ENCODE assay signal across 20 mouse cellular contexts in genomic region chr15:78957021-78957420, GRCm38 (mm10). TPM values are rescaled to one million over a fixed set of nuclear protein-coding genes. Genes with fewer than 3 reads are reported as not detected.
A peak's percentile ranks its signal among the peaks of the same experiment; 100 is the strongest.
DNase-seq lines count a peak whose midpoint lies in the region; ATAC-seq and TF ChIP-seq lines count a peak whose summit lies in the region.
"Had no signal": no experiment of that assay in that cellular context is flagged by ENCODE, and none has a peak within 500 bp of the region (broad histone marks: within the 10 kb centered on the region; RNA-seq: fewer than 3 reads in every experiment).

No protein-coding gene starts in this region.

- no peak for TF ChIP-seq EP300 in ES-Bruce4 (IDR thresholded peaks at IDR 0.05; ENCODE audit: insufficient read depth, low read depth, low read length)

- H3K9me3 ChIP-seq in forebrain, embryonic 10.5 days: no peaks in the 10 kb centered on the region
- H3K9me3 ChIP-seq in forebrain, embryonic 11.5 days (ENCODE audit: control insufficient read depth, low read length): no peaks in the 10 kb centered on the region
- no peaks in the 10 kb centered on the region for H3K9me3 ChIP-seq in kidney, embryonic 15.5 days (replicated peaks)
- H3K9me3 ChIP-seq in ES-Bruce4 (replicated peaks; ENCODE audit: control insufficient read depth, insufficient read depth, low read length, poor library complexity, severe bottlenecking): no peaks in the 10 kb centered on the region
- no peaks in the 10 kb centered on the region for H3K9me3 ChIP-seq in limb, embryonic 10.5 days (replicated peaks)
- H3K9me3 ChIP-seq: hindbrain, embryonic 13.5 days; intestine, embryonic 15.5 days; midbrain, embryonic 15.5 days; stomach, embryonic 15.5 days had no signal

- DNase-seq in forebrain, embryonic 10.5 days (ENCODE audit: extremely low spot score, low spot score): no peak
- no peak for DNase-seq in forebrain, embryonic 11.5 days (ENCODE audit: low spot score)
- no peak for DNase-seq in kidney, adult 18-20 months
- DNase-seq in limb, embryonic 10.5 days (ENCODE audit: low spot score): peak; percentile 41
- no peak for DNase-seq in ovary, postnatal 10 days (ENCODE audit: low spot score)
- DNase-seq in lung, adult 18-20 months: no peak
- DNase-seq: gastrocnemius, postnatal 14 days; heart, adult 2 months; layer of hippocampus, adult 9-11 months; liver, postnatal 0 days; lung, postnatal 14 days had no signal

- H3K36me3 ChIP-seq in forebrain, embryonic 10.5 days (replicated peaks): peaks cover 77% of the 10 kb centered on the region
- H3K36me3 ChIP-seq in forebrain, embryonic 11.5 days (ENCODE audit: control insufficient read depth, insufficient read depth, low read length): no peaks in the 10 kb centered on the region
- H3K36me3 ChIP-seq in kidney, embryonic 15.5 days: peaks cover 14% of the 10 kb centered on the region
- H3K36me3 ChIP-seq in ES-Bruce4 (ENCODE audit: control insufficient read depth, insufficient read depth, low read length, poor library complexity, severe bottlenecking): no peaks in the 10 kb centered on the region
- peaks cover 89% of the 10 kb centered on the region for H3K36me3 ChIP-seq in limb, embryonic 10.5 days
- H3K36me3 ChIP-seq: intestine, embryonic 15.5 days; stomach, embryonic 15.5 days had no signal

- no peak for ATAC-seq in forebrain, embryonic 11.5 days (replicated peaks; ENCODE audit: low FRiP score)
- ATAC-seq in kidney, embryonic 15.5 days (replicated peaks; ENCODE audit: low FRiP score): peak; percentile 41; the same call in 1 of the 2 replicates
- ATAC-seq: CD4-positive, CD25-positive, alpha-beta regulatory T cell, adult 4 months; forebrain, embryonic 14.5 days; intestine, embryonic 15.5 days; liver, postnatal 0 days; midbrain, embryonic 15.5 days had no signal

- H3K27ac ChIP-seq in forebrain, embryonic 10.5 days: peak overlapping the region; percentile 6; the same call in 1 of the 2 replicates
- H3K27ac ChIP-seq in forebrain, embryonic 11.5 days (ENCODE audit: low read depth, low read length): no peak overlapping the region
- peak overlapping the region; percentile 70 for H3K27ac ChIP-seq in kidney, embryonic 15.5 days
- H3K27ac ChIP-seq in ES-Bruce4 (ENCODE audit: insufficient read depth, low read length): no peak overlapping the region
- peak overlapping the region; percentile 67 for H3K27ac ChIP-seq in limb, embryonic 10.5 days
- H3K27ac ChIP-seq: heart, adult 2 months; hindbrain, embryonic 13.5 days; intestine, embryonic 15.5 days; midbrain, embryonic 15.5 days; stomach, embryonic 15.5 days had no signal

- H3K4me2 ChIP-seq in forebrain, embryonic 11.5 days (ENCODE audit: low read depth, low read length, severe bottlenecking): no peak overlapping the region
- peak overlapping the region; percentile 44 for H3K4me2 ChIP-seq in kidney, embryonic 15.5 days
- H3K4me2 ChIP-seq: hindbrain, embryonic 13.5 days; intestine, embryonic 15.5 days; midbrain, embryonic 15.5 days; stomach, embryonic 15.5 days had no signal

- no peak for TF ChIP-seq CTCF in ES-Bruce4 (IDR thresholded peaks at IDR 0.05; ENCODE audit: low read depth, low read length)

- H3K4me3 ChIP-seq in forebrain, embryonic 10.5 days: no peak overlapping the region
- H3K4me3 ChIP-seq in forebrain, embryonic 11.5 days (ENCODE audit: low read depth, low read length): no peak overlapping the region
- H3K4me3 ChIP-seq in kidney, embryonic 15.5 days (replicated peaks): 0 out of 2 replicates have a peak overlapping the region, but pooled peaks have one; percentile 16
- H3K4me3 ChIP-seq in ES-Bruce4 (ENCODE audit: low read depth, low read length): no peak overlapping the region
- H3K4me3 ChIP-seq in limb, embryonic 10.5 days: no peak overlapping the region; the same call in 1 of the 2 replicates
- H3K4me3 ChIP-seq: heart, adult 2 months; hindbrain, embryonic 13.5 days; intestine, embryonic 15.5 days; midbrain, embryonic 15.5 days; myocyte; stomach, embryonic 15.5 days had no signal

- H3K4me1 ChIP-seq in forebrain, embryonic 10.5 days: peaks cover 8% of the 10 kb centered on the region
- H3K4me1 ChIP-seq in forebrain, embryonic 11.5 days (replicated peaks; ENCODE audit: control insufficient read depth, insufficient read depth, low read length): no peaks in the 10 kb centered on the region
- peaks cover 20% of the 10 kb centered on the region for H3K4me1 ChIP-seq in kidney, embryonic 15.5 days
- no peaks in the 10 kb centered on the region for H3K4me1 ChIP-seq in ES-Bruce4 (ENCODE audit: control insufficient read depth, insufficient read depth, low read length)
- H3K4me1 ChIP-seq in limb, embryonic 10.5 days: peaks cover 14% of the 10 kb centered on the region
- H3K4me1 ChIP-seq: hindbrain, embryonic 13.5 days; midbrain, embryonic 15.5 days had no signal

- no peak for TF ChIP-seq POLR2A in ES-Bruce4 (IDR thresholded peaks at IDR 0.05; ENCODE audit: insufficient read depth, low read length)

- no peak overlapping the region for H3K9ac ChIP-seq in forebrain, embryonic 11.5 days (ENCODE audit: low read length)
- H3K9ac ChIP-seq in kidney, embryonic 15.5 days: no peak overlapping the region
- H3K9ac ChIP-seq in ES-Bruce4 (ENCODE audit: low read depth, poor library complexity, severe bottlenecking): peak overlapping the region; percentile 38
- H3K9ac ChIP-seq: hindbrain, embryonic 13.5 days; intestine, embryonic 15.5 days; liver, postnatal 0 days; midbrain, embryonic 15.5 days; stomach, embryonic 15.5 days had no signal

- H3K27me3 ChIP-seq in forebrain, embryonic 10.5 days (ENCODE audit: poor library complexity, severe bottlenecking): no peaks in the 10 kb centered on the region
- H3K27me3 ChIP-seq in forebrain, embryonic 11.5 days (ENCODE audit: control insufficient read depth, insufficient read depth, low read length): no peaks in the 10 kb centered on the region
- H3K27me3 ChIP-seq in kidney, embryonic 15.5 days: no peaks in the 10 kb centered on the region
- no peaks in the 10 kb centered on the region for H3K27me3 ChIP-seq in ES-Bruce4 (ENCODE audit: control insufficient read depth, insufficient read depth, low read length, poor library complexity, severe bottlenecking)
- H3K27me3 ChIP-seq in limb, embryonic 10.5 days (ENCODE audit: low read depth, poor library complexity, severe bottlenecking): no peaks in the 10 kb centered on the region
- H3K27me3 ChIP-seq: hindbrain, embryonic 13.5 days; intestine, embryonic 15.5 days; midbrain, embryonic 15.5 days; stomach, embryonic 15.5 days had no signal

- 74% methylated on average over 15 of the region's 15 CpGs for WGBS in forebrain, embryonic 10.5 days
- WGBS in forebrain, embryonic 11.5 days: 79% methylated on average over 15 of the region's 15 CpGs
- WGBS in kidney, embryonic 15.5 days: 27% methylated on average over 15 of the region's 15 CpGs
- WGBS in limb, embryonic 10.5 days: 46% methylated on average over 15 of the region's 15 CpGs

RNA-seq across cellular contexts. Expression of gene Triobp, which starts 9.5 kb away (rescaled TPM):
- 39.7 and 41.6 TPM in 2 replicates for polyA plus RNA-seq in forebrain, embryonic 10.5 days (2016; fragmentation: Nextera tagmentation; extraction: Ambion mirVana)
- 55.9 and 60.1 TPM in 2 replicates for polyA plus RNA-seq in forebrain, embryonic 11.5 days (2014; fragmentation: Nextera tagmentation; extraction: Ambion mirVana)
- 62.9 and 66.6 TPM in 2 replicates for polyA plus RNA-seq in kidney, embryonic 15.5 days (2015; fragmentation: Nextera tagmentation; extraction: Ambion mirVana)
- polyA plus RNA-seq in ES-Bruce4 (2011; ENCODE audit: insufficient read depth, insufficient read length, low read depth, missing spikeins): 49.5 and 57.1 TPM in 2 replicates
- polyA plus RNA-seq in limb, embryonic 10.5 days (2016; fragmentation: Nextera tagmentation; extraction: Ambion mirVana): 47.9 and 54.6 TPM in 2 replicates

RNA-seq across cellular contexts. Expression of gene Nol12, which starts 22.3 kb away (rescaled TPM):
- 63.6 and 69.9 TPM in 2 replicates for polyA plus RNA-seq in forebrain, embryonic 10.5 days (2016; fragmentation: Nextera tagmentation; extraction: Ambion mirVana)
- polyA plus RNA-seq in forebrain, embryonic 11.5 days (2014; fragmentation: Nextera tagmentation; extraction: Ambion mirVana): 56.8 and 62.6 TPM in 2 replicates
- polyA plus RNA-seq in kidney, embryonic 15.5 days (2015; fragmentation: Nextera tagmentation; extraction: Ambion mirVana): 54.6 and 58.9 TPM in 2 replicates
- polyA plus RNA-seq in ES-Bruce4 (2011; ENCODE audit: insufficient read depth, insufficient read length, low read depth, missing spikeins): 42.3 and 45.1 TPM in 2 replicates
- 70.6 and 84.9 TPM in 2 replicates for polyA plus RNA-seq in limb, embryonic 10.5 days (2016; fragmentation: Nextera tagmentation; extraction: Ambion mirVana)

RNA-seq across cellular contexts. Expression of gene Lgals1, which starts 30.5 kb away (rescaled TPM):
- polyA plus RNA-seq in forebrain, embryonic 10.5 days (2016; fragmentation: Nextera tagmentation; extraction: Ambion mirVana): 200 and 217 TPM in 2 replicates
- polyA plus RNA-seq in forebrain, embryonic 11.5 days (2014; fragmentation: Nextera tagmentation; extraction: Ambion mirVana): 279 and 319 TPM in 2 replicates
- polyA plus RNA-seq in kidney, embryonic 15.5 days (2015; fragmentation: Nextera tagmentation; extraction: Ambion mirVana): 761 and 838 TPM in 2 replicates
- 225 and 232 TPM in 2 replicates for polyA plus RNA-seq in ES-Bruce4 (2011; ENCODE audit: insufficient read depth, insufficient read length, low read depth, missing spikeins)
- 292 and 458 TPM in 2 replicates for polyA plus RNA-seq in limb, embryonic 10.5 days (2016; fragmentation: Nextera tagmentation; extraction: Ambion mirVana)

RNA-seq across cellular contexts. Expression of gene Pdxp, which starts 43.3 kb away (rescaled TPM):
- 26.1 and 26.9 TPM in 2 replicates for polyA plus RNA-seq in forebrain, embryonic 10.5 days (2016; fragmentation: Nextera tagmentation; extraction: Ambion mirVana)
- polyA plus RNA-seq in forebrain, embryonic 11.5 days (2014; fragmentation: Nextera tagmentation; extraction: Ambion mirVana): 37.2 and 49.2 TPM in 2 replicates
- 13.7 and 15.0 TPM in 2 replicates for polyA plus RNA-seq in kidney, embryonic 15.5 days (2015; fragmentation: Nextera tagmentation; extraction: Ambion mirVana)
- polyA plus RNA-seq in ES-Bruce4 (2011; ENCODE audit: insufficient read depth, insufficient read length, low read depth, missing spikeins): 22.8 and 28.0 TPM in 2 replicates
- 37.1 and 40.8 TPM in 2 replicates for polyA plus RNA-seq in limb, embryonic 10.5 days (2016; fragmentation: Nextera tagmentation; extraction: Ambion mirVana)

RNA-seq across cellular contexts. Expression of gene Sh3bp1, which starts 57.5 kb away (rescaled TPM):
- polyA plus RNA-seq in forebrain, embryonic 10.5 days (2016; fragmentation: Nextera tagmentation; extraction: Ambion mirVana): 21.0 and 21.5 TPM in 2 replicates
- polyA plus RNA-seq in forebrain, embryonic 11.5 days (2014; fragmentation: Nextera tagmentation; extraction: Ambion mirVana): 15.8 and 17.3 TPM in 2 replicates
- polyA plus RNA-seq in kidney, embryonic 15.5 days (2015; fragmentation: Nextera tagmentation; extraction: Ambion mirVana): 34.4 and 41.6 TPM in 2 replicates
- 26.8 and 41.7 TPM in 2 replicates for polyA plus RNA-seq in ES-Bruce4 (2011; ENCODE audit: insufficient read depth, insufficient read length, low read depth, missing spikeins)
- 51.1 and 51.2 TPM in 2 replicates for polyA plus RNA-seq in limb, embryonic 10.5 days (2016; fragmentation: Nextera tagmentation; extraction: Ambion mirVana)

Comparison
In these comparisons a context has a peak if more than half of its experiments do, and no peak if none do; other contexts are left out.
1. H3K27ac ChIP-seq: peak in forebrain, embryonic 10.5 days (single experiment), kidney, embryonic 15.5 days (single experiment) and limb, embryonic 10.5 days (single experiment); none in forebrain, embryonic 11.5 days (single experiment) and ES-Bruce4 (single experiment).